Mouse (Mus musculus) lung, postnatal 10 days (tissue): ENCODE data around the gene AB124611.
"Not testable (repeated sequence)": the region's sequence is repeated elsewhere in the genome, so short reads cannot be mapped to it uniquely, and the experiment has no call there.

Source experiments
- DNase-seq: peaks from one replicate; pipeline ENCODE4 v3.0.0; 2021

AB124611 gene

GRCm38 (mm10) chr9:21525142-21525936 is 637 bp upstream of the AB124611 start:
- no peak for DNase-seq

- no peak for DNase-seq
Measured at GRCm38 (mm10) chr9:21526634-21526944, 613 bp downstream of the AB124611 start.

GRCm38 (mm10) chr9:21527100-21527801 is 1.3 kb downstream of the AB124611 start:
- DNase-seq, result no peak

- no peak for DNase-seq
Measured at GRCm38 (mm10) chr9:21527917-21528324, 1.9 kb downstream of the AB124611 start.

- DNase-seq, result no peak
Measured at GRCm38 (mm10) chr9:21536501-21536900, 10.5 kb downstream of the AB124611 start.

- DNase-seq, result no peak
Measured at GRCm38 (mm10) chr9:21537009-21537408, 11.0 kb downstream of the AB124611 start.

GRCm38 (mm10) chr9:21539981-21540753 is 14.2 kb downstream of the AB124611 start:
- no peak for DNase-seq

GRCm38 (mm10) chr9:21542001-21542400 is 16.0 kb downstream of the AB124611 start:
- DNase-seq, result not testable (repeated sequence)

- DNase-seq, result peak; percentile 17
Measured at GRCm38 (mm10) chr9:21545351-21545915, 19.5 kb downstream of the AB124611 start.

- peak; percentile 100 for DNase-seq
Measured at GRCm38 (mm10) chr9:21545916-21546788, 20.2 kb downstream of the AB124611 start.

GRCm38 (mm10) chr9:21546789-21547074 is 20.8 kb downstream of the AB124611 start, which contains the start of gene Carm1:
Carm1 (plus strand) TSS chr9:21546894.
- no peak for DNase-seq

- peak; percentile 70 for DNase-seq
Measured at GRCm38 (mm10) chr9:21547075-21547941, 21.3 kb downstream of the AB124611 start.

GRCm38 (mm10) chr9:21551049-21551448 is 25.1 kb downstream of the AB124611 start:
- DNase-seq, result no peak

GRCm38 (mm10) chr9:21553607-21554273 is 27.8 kb downstream of the AB124611 start:
- no peak for DNase-seq

- DNase-seq, result no peak
Measured at GRCm38 (mm10) chr9:21555198-21555742, 29.3 kb downstream of the AB124611 start.

GRCm38 (mm10) chr9:21556996-21557395 is 31.0 kb downstream of the AB124611 start:
- DNase-seq, result peak; percentile 70

- DNase-seq, result no peak
Measured at GRCm38 (mm10) chr9:21557556-21557955, 31.6 kb downstream of the AB124611 start.

- DNase-seq, result peak; percentile 28
Measured at GRCm38 (mm10) chr9:21558366-21558765, 32.4 kb downstream of the AB124611 start.

- DNase-seq, result no peak
Measured at GRCm38 (mm10) chr9:21559151-21559550, 33.2 kb downstream of the AB124611 start.

- DNase-seq, result no peak
Measured at GRCm38 (mm10) chr9:21564420-21564819, 38.4 kb downstream of the AB124611 start.
